Mouse (Mus musculus): ENCODE data around the gene Zfand2b. TPM values are rescaled to one million over a fixed set of nuclear protein-coding genes. Genes with fewer than 3 reads are reported as not detected.
A peak's percentile ranks its signal among the peaks of the same experiment; 100 is the strongest.

The Zfand2b gene
- polyA plus RNA-seq, 1 experiment: 7.1 TPM

DNA sequence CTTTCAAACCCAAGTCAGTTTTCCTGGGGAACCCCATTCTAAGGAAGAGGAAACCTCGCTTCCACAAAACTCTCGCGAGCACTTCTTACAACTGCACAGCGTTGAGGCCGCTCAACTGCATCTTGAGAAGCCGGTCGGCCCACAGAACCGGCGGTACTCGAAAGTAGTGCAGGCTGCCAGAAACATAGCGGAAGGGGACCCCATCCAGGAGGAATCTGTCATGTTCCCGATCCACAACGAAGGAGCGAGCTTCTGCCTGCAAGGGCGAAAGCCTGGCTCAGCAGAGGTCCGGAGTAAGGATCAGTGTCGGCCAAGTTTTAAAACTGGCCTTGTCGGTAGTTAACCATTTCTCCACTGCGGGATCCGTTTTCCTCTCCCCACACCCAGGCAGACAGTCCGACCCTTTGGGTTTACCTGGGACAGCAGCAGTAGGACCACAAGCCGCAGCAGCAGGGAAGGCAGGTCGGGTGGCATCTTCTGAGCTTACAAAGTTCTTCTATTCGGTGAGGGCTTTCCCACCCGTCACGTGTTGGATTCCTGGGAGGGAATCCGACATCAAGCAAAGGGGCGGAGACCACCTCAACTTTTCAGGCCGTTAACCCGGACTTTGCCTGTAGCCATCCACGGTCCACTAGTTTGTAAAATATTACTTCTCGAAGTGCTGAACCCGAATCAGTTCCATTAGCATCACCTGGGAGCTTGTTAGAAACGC, 40.7 kb downstream of the Zfand2b start:
- Histone ChIP-seq H3K4me1 (ENCODE audit: control insufficient read depth, insufficient read depth, low read length) (peaks cover 9% of the 10 kb centered on the region), H3K27ac (ENCODE audit: control insufficient read depth, insufficient read depth, low read depth, low read length) (peak overlapping the region; percentile 41), H3K36me3 (ENCODE audit: control insufficient read depth, insufficient read depth, low read length) (peaks cover 2% of the 10 kb centered on the region; the same call in 1 of the 2 replicates), H3K27me3 (ENCODE audit: control insufficient read depth, insufficient read depth, low read length) (no peaks in the 10 kb centered on the region), H3K4me3 (ENCODE audit: control insufficient read depth, low read depth, low read length) (peak overlapping the region; percentile 90)
- TF ChIP-seq CTCF (IDR thresholded peaks at IDR 0.05; ENCODE audit: control insufficient read depth, insufficient read depth, insufficient replicate concordance, low read depth, low read length) (no peak), POLR2A (IDR thresholded peaks at IDR 0.05; ENCODE audit: control insufficient read depth, low read depth, low read length) (0 out of 2 replicates have a peak, but pooled peaks have one; percentile 23)

DNA sequence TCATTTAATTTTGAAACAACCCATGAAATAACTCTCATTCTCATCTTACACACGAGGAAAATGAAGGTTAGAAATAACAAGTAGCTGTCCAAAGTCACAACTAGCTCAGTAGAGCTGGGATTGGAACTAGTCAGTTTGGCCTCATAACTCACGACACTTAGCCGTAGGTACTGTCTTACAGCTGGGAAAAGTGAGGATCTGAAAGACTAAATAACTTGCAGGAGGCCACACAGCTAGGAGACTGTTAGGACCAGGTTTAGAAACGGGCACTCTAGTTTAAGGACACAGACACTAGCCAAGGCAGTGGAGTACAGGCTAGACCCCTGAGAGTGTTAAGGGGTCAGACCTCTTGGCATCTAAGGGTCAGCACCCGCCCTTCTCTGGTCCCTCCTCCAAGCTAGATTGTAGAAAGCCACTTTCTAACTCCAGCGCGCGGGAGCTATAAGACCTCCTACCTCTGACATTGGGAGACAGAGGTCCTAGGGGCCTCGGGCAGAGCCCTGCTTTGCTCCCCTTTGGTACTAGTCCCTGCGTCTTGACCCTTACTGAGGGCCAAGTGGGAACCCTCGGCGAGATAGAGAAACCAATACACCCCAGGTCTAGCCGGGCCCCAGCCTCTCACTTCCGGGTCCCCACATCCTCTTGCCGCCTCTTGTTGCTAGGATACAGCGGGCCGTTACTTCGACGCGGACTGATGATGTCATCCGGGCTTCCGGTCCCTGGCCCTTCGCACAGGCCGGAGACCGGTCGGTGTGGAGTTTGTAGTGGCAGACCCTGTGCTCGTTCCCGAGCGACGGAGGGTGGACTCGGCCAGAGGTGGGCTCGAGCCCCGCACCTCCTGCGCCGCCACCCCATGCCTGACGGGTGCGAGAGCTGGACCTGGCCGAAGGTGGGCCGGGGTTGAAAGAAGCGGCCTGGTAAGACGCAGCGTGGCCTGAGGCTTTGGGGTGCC, 42.0 kb downstream of the Zfand2b start, which contains the start of the genes Glb1l and Stk16:
TSS of gene Glb1l (minus strand) at position 678 of the 952 bp plus-strand sequence.
TSS of gene Stk16 (plus strand) at position 703 of the 952 bp plus-strand sequence.
- Histone ChIP-seq H3K27ac (ENCODE audit: control insufficient read depth, insufficient read depth, low read depth, low read length) (peak within 1 kb of the TSS; percentile 97), H3K4me1 (ENCODE audit: control insufficient read depth, insufficient read depth, low read length) (peaks cover 9% of the 10 kb centered on the region), H3K27me3 (ENCODE audit: control insufficient read depth, insufficient read depth, low read length) (no peaks in the 10 kb centered on the region), H3K4me3 (ENCODE audit: control insufficient read depth, low read depth, low read length) (peak within 1 kb of the TSS; percentile 99), H3K36me3 (ENCODE audit: control insufficient read depth, insufficient read depth, low read length) (peaks cover 2% of the 10 kb centered on the region; the same call in 1 of the 2 replicates)
- peak; percentile 97 for TF ChIP-seq POLR2A (IDR thresholded peaks at IDR 0.05; ENCODE audit: control insufficient read depth, low read depth, low read length)
- no peak for TF ChIP-seq CTCF (IDR thresholded peaks at IDR 0.05; ENCODE audit: control insufficient read depth, insufficient read depth, insufficient replicate concordance, low read depth, low read length)

DNA sequence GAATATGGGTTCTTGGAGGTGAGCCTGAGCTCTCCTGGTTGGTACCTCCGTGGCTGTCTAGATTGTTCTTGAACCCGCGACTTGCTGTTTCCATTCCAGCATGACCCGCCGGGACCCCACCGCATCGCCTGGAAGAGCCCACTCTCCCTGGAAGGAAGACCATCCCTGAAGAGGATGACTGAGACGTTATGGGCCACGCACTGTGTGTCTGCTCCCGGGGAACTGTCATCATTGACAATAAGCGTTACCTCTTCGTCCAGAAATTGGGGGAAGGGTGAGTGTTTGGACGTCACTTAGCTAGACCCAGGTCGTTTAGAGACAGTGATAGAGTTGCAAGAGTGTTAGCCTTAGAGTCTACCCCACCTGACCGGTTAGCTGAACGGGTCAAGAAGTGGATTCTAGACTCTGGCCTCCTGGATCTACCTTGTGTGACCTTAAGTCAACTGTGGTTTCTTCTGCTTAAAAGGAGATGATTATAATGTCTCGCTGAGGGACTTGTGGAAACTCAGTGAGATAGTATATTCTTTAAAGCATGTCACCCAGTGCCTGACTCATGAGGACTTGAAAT, 42.8 kb downstream of the Zfand2b start:
- Histone ChIP-seq H3K27ac (ENCODE audit: control insufficient read depth, insufficient read depth, low read depth, low read length) (peak overlapping the region; percentile 97), H3K36me3 (ENCODE audit: control insufficient read depth, insufficient read depth, low read length) (peaks cover 2% of the 10 kb centered on the region; the same call in 1 of the 2 replicates), H3K4me3 (ENCODE audit: control insufficient read depth, low read depth, low read length) (peak overlapping the region; percentile 99), H3K4me1 (ENCODE audit: control insufficient read depth, insufficient read depth, low read length) (peaks cover 9% of the 10 kb centered on the region), H3K27me3 (ENCODE audit: control insufficient read depth, insufficient read depth, low read length) (no peaks in the 10 kb centered on the region)
- no peak for TF ChIP-seq CTCF (IDR thresholded peaks at IDR 0.05; ENCODE audit: control insufficient read depth, insufficient read depth, insufficient replicate concordance, low read depth, low read length)
- no peak for TF ChIP-seq POLR2A (IDR thresholded peaks at IDR 0.05; ENCODE audit: control insufficient read depth, low read depth, low read length)

DNA sequence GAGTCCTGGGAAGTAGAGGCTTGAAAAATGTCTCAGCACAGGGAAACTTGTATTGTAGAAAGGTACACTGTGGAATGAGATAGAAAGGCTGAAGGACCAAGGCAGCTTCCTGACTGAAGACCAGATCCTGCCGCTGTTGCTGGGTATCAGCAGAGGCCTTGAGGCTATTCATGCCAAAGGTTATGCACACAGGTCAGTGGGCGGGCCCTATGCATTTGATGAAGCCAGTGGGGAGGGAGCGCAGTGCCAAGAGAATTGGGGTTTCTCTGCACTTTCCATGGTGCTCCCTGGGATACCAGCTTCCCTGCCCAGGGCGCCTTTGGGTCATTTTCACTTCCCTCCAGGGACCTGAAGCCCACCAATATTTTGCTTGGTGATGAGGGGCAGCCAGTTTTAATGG, 44.1 kb downstream of the Zfand2b start:
- TF ChIP-seq CTCF (IDR thresholded peaks at IDR 0.05; ENCODE audit: control insufficient read depth, insufficient read depth, insufficient replicate concordance, low read depth, low read length): no peak
- no peak for TF ChIP-seq POLR2A (IDR thresholded peaks at IDR 0.05; ENCODE audit: control insufficient read depth, low read depth, low read length)
- Histone ChIP-seq H3K4me1 (ENCODE audit: control insufficient read depth, insufficient read depth, low read length) (peaks cover 9% of the 10 kb centered on the region), H3K4me3 (ENCODE audit: control insufficient read depth, low read depth, low read length) (no peak overlapping the region), H3K27ac (ENCODE audit: control insufficient read depth, insufficient read depth, low read depth, low read length) (no peak overlapping the region), H3K36me3 (ENCODE audit: control insufficient read depth, insufficient read depth, low read length) (peaks cover 2% of the 10 kb centered on the region; the same call in 1 of the 2 replicates), H3K27me3 (ENCODE audit: control insufficient read depth, insufficient read depth, low read length) (no peaks in the 10 kb centered on the region)

DNA sequence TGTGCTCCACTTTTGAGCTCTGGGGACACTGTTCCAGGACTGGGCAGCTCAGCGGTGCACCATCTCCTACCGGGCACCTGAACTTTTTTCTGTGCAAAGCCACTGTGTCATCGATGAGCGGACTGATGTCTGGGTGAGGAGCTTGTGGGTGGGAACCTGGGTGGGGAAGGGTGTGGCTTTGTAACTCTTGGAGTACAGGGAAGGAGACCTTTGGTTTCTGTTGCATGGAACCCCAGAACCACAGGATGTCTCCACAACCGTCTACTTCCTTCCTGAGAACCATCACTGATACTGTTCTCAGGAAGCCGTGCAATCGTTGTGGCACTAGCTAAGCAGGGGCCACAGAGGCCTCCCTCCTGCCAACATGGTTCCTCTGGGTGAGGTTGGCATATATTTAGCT, 44.6 kb downstream of the Zfand2b start:
- Histone ChIP-seq H3K27me3 (ENCODE audit: control insufficient read depth, insufficient read depth, low read length) (no peaks in the 10 kb centered on the region), H3K4me3 (ENCODE audit: control insufficient read depth, low read depth, low read length) (no peak overlapping the region), H3K27ac (ENCODE audit: control insufficient read depth, insufficient read depth, low read depth, low read length) (no peak overlapping the region), H3K4me1 (ENCODE audit: control insufficient read depth, insufficient read depth, low read length) (peaks cover 13% of the 10 kb centered on the region), H3K36me3 (ENCODE audit: control insufficient read depth, insufficient read depth, low read length) (peaks cover 2% of the 10 kb centered on the region; the same call in 1 of the 2 replicates)
- TF ChIP-seq CTCF (IDR thresholded peaks at IDR 0.05; ENCODE audit: control insufficient read depth, insufficient read depth, insufficient replicate concordance, low read depth, low read length): no peak
- TF ChIP-seq POLR2A (IDR thresholded peaks at IDR 0.05; ENCODE audit: control insufficient read depth, low read depth, low read length): no peak

DNA sequence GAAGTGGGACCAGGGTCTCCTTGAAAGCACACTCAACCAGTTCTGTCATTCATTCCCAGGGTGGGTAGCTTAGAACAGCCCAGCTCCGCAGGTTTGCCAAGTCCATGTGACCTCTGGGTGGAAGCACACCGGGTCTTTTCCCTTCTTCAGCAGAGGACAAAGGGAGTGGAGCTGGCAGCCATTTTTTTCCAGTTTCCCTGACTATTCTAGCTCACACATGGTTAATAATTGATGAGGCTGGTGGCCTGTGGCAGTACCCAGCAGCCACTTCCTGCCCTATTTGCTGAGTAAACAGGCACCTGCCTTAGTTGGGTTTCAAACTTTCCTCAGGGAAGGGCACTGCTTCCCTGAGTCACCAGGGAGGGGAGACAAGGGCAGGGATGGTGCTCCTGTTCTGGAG, 46.0 kb downstream of the Zfand2b start:
- peaks cover under 1% of the 10 kb centered on the region; the same call in 1 of the 2 replicates for H3K36me3 ChIP-seq (ENCODE audit: control insufficient read depth, insufficient read depth, low read length)
- H3K27ac ChIP-seq (ENCODE audit: control insufficient read depth, insufficient read depth, low read depth, low read length): no peak overlapping the region
- no peak overlapping the region for H3K4me3 ChIP-seq (ENCODE audit: control insufficient read depth, low read depth, low read length)
- peaks cover 2% of the 10 kb centered on the region for H3K27me3 ChIP-seq (ENCODE audit: control insufficient read depth, insufficient read depth, low read length)
- TF ChIP-seq POLR2A (IDR thresholded peaks at IDR 0.05; ENCODE audit: control insufficient read depth, low read depth, low read length) (no peak), CTCF (IDR thresholded peaks at IDR 0.05; ENCODE audit: control insufficient read depth, insufficient read depth, insufficient replicate concordance, low read depth, low read length) (no peak)
- H3K4me1 ChIP-seq (ENCODE audit: control insufficient read depth, insufficient read depth, low read length): peaks cover 21% of the 10 kb centered on the region

Measured in testis, adult 2 months (tissue).